Mouse (Mus musculus): ENCODE measurements around the gene Hoxb7.

DNA sequence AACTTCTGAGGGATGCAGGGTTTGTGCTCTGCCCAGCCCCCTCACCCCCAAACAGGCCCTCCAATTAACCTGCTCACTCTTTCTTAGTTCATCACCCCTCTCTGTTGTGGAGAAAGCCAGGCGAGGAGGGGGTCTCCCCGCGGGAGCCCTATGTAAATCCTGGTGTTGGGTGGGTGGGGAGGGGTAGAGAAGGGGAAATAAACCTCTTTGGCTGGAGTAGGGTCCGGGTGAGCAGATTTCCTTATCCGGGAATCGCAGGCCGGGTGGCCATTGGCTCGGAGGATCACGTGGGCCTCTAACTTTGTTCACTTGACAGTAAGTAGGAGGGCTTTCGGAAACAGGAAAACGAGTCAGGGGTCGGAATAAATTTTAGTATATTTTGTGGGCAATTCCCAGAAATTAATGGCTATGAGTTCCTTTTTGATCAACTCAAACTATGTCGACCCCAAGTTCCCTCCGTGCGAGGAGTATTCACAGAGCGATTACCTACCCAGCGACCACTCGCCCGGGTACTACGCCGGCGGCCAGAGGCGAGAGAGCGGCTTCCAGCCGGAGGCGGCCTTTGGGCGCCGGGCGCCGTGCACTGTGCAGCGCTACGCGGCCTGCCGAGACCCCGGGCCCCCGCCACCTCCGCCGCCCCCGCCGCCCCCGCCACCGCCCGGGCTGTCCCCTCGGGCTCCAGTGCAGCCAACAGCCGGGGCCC, 32.1 kb downstream of the Hoxb7 start:
- no peak for TF ChIP-seq CTCF (IDR thresholded peaks at IDR 0.05; ENCODE audit: low read depth, low read length)
- TF ChIP-seq POLR2A (IDR thresholded peaks at IDR 0.05; ENCODE audit: borderline replicate concordance, low read depth, low read length), result no peak

All from bone marrow macrophage, adult 2 months (primary cell).